Mouse (Mus musculus): ENCODE data around the gene Tph1. TPM values are rescaled to one million over a fixed set of nuclear protein-coding genes. Genes with fewer than 3 reads are reported as not detected.

The Tph1 gene
- total and polyA plus RNA-seq, 2 experiments from 2014 or later: 0.70 to 1.7 TPM

DNA sequence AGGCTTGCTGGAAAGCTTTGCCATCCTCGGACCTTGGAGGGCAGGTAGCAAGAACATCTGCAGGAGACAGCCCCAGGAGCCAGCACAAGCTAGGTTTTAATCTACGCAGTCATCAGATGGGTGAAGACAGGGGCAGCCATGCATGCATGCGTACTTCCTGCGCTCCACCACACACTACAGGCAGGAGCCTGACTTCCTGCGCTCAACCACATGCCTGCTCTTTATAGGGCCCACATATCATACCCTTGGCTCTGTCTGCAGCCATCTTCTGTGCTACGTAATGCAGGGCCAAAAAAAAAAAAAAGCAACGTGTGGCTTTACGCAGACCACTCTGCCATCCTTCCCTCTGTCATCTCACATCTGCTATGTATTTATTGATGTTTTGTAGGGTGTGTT is 65.3 kb downstream of the Tph1 start:
- H3K27me3 ChIP-seq (ENCODE audit: control insufficient read depth, insufficient read depth, low read length): no peaks in the 10 kb centered on the region
- WGBS: 63% methylated on average over 8 of the region's 8 CpGs
- H3K27ac ChIP-seq (ENCODE audit: low read depth): no peak overlapping the region
- H3K4me1 ChIP-seq (ENCODE audit: control insufficient read depth, insufficient read depth): 0 out of 2 replicates have a peak, but pooled peaks cover 6% of the 10 kb centered on the region
- H3K36me3 ChIP-seq (replicated peaks; ENCODE audit: control insufficient read depth, insufficient read depth, low read length): no peaks in the 10 kb centered on the region
- H3K9me3 ChIP-seq (replicated peaks; ENCODE audit: control insufficient read depth, low read length): no peaks in the 10 kb centered on the region
- H3K4me2 ChIP-seq (ENCODE audit: low read depth, low read length): no peak overlapping the region
- no peak overlapping the region for H3K9ac ChIP-seq (replicated peaks; ENCODE audit: low read depth, low read length)
- DNase-seq (ENCODE audit: low spot score) (no peak), ATAC-seq (ENCODE audit: insufficient read depth, low read depth) (no peak)
- TF ChIP-seq CTCF (IDR thresholded peaks at IDR 0.05; ENCODE audit: low read depth) (no peak), EP300 (IDR thresholded peaks at IDR 0.05; ENCODE audit: low read depth) (no peak)
- no peak overlapping the region for H3K4me3 ChIP-seq (ENCODE audit: low read depth, low read length)

DNA sequence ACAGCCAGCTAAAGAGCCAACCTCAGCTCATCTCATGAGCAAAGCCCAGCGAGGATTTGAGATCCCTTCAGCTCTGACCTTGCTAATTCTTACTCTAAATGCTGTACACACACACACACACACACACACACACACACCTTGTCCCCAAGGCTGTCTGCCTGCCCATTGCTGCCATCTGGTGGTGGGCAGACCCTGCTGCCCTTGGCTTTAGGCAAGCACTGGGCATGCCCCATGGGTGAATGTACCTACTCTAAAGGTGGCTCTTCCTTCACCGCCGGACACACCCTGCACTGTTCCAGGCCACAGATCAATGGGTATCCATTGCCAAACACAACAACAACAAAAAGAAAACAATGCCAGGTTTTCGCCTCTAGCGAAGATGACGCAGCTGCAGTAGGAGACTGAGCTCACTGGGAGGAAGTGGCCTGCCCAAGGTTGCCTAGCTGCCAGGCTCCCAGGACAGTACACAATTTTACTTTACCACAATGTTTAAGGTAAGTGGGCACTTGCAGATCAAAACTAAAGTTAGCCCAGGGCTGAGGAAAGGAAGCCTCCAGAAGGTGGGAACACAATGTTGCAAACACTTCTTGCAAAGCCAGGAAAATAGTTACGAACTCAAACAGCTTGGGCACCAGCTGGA is 65.8 kb downstream of the Tph1 start:
- ATAC-seq (ENCODE audit: insufficient read depth, low read depth) (peak; percentile 46), DNase-seq (ENCODE audit: low spot score) (peak; percentile 46)
- no peaks in the 10 kb centered on the region for H3K36me3 ChIP-seq (replicated peaks; ENCODE audit: control insufficient read depth, insufficient read depth, low read length)
- H3K27me3 ChIP-seq (ENCODE audit: control insufficient read depth, insufficient read depth, low read length): no peaks in the 10 kb centered on the region
- H3K27ac ChIP-seq (ENCODE audit: low read depth): no peak overlapping the region
- TF ChIP-seq EP300 (IDR thresholded peaks at IDR 0.05; ENCODE audit: low read depth) (no peak), CTCF (IDR thresholded peaks at IDR 0.05; ENCODE audit: low read depth) (peak; percentile 97)
- no peak overlapping the region for H3K4me2 ChIP-seq (ENCODE audit: low read depth, low read length)
- H3K4me1 ChIP-seq (ENCODE audit: control insufficient read depth, insufficient read depth): peaks cover 6% of the 10 kb centered on the region; the same call in 1 of the 2 replicates
- WGBS: 80% methylated on average over 7 of the region's 7 CpGs
- H3K9me3 ChIP-seq (replicated peaks; ENCODE audit: control insufficient read depth, low read length): no peaks in the 10 kb centered on the region
- no peak overlapping the region for H3K4me3 ChIP-seq (ENCODE audit: low read depth, low read length)
- H3K9ac ChIP-seq (replicated peaks; ENCODE audit: low read depth, low read length): no peak overlapping the region

DNA sequence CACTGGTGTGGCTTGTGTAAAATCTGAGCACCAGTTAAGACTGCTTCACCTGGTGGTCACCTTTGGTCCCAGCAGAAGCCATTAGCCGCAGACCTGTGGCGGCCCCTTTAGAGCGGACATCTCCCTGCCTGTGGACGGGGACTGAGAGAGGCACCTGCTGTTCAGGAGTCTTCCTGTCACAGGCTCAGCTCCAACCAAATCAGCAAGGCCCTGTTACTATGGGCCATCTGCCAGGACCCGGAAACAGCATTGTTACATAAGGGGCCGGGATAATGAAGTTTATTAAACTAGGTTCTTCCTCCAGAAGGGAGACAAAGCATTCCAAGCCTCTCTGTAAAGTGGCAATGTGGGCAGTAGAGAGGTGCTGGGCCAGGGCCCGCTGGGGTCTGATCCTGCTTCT is 69.3 kb downstream of the Tph1 start:
- peaks cover 6% of the 10 kb centered on the region; the same call in 1 of the 2 replicates for H3K4me1 ChIP-seq (ENCODE audit: control insufficient read depth, insufficient read depth)
- no peak overlapping the region for H3K4me2 ChIP-seq (ENCODE audit: low read depth, low read length)
- no peak for ATAC-seq (ENCODE audit: insufficient read depth, low read depth)
- no peaks in the 10 kb centered on the region for H3K9me3 ChIP-seq (replicated peaks; ENCODE audit: control insufficient read depth, low read length)
- H3K4me3 ChIP-seq (ENCODE audit: low read depth, low read length): no peak overlapping the region
- no peak overlapping the region for H3K27ac ChIP-seq (ENCODE audit: low read depth)
- DNase-seq (ENCODE audit: low spot score): no peak
- no peaks in the 10 kb centered on the region for H3K27me3 ChIP-seq (ENCODE audit: control insufficient read depth, insufficient read depth, low read length)
- H3K9ac ChIP-seq (replicated peaks; ENCODE audit: low read depth, low read length): no peak overlapping the region
- H3K36me3 ChIP-seq (replicated peaks; ENCODE audit: control insufficient read depth, insufficient read depth, low read length): no peaks in the 10 kb centered on the region
- 75% methylated on average over 7 of the region's 7 CpGs for WGBS
- TF ChIP-seq EP300 (IDR thresholded peaks at IDR 0.05; ENCODE audit: low read depth): no peak
- TF ChIP-seq CTCF (IDR thresholded peaks at IDR 0.05; ENCODE audit: low read depth): no peak

DNA sequence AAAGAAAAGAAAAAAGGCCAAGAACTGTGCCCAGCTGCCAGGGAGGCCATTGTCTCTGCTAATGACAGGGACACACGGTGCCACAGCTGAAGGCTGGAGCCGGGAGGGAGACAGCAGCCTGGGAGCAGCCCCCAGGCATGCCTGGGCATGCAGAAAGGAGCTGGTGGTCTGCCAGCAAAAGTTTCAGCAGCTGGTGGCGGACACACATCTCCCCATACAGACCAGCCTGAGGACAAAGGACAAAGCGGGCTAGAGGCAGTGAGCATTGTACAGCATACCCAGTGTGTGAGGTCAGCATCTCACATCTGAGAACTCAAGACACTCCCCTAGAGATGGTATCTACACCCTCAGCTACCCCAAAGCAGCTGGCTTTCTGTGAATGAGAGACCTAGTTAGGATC is 70.3 kb downstream of the Tph1 start:
- ATAC-seq (ENCODE audit: insufficient read depth, low read depth) (0 out of 2 replicates have a peak, but pooled peaks have one; percentile 25), DNase-seq (ENCODE audit: low spot score) (no peak)
- Histone ChIP-seq H3K36me3 (replicated peaks; ENCODE audit: control insufficient read depth, insufficient read depth, low read length) (no peaks in the 10 kb centered on the region), H3K9ac (replicated peaks; ENCODE audit: low read depth, low read length) (no peak overlapping the region), H3K4me1 (ENCODE audit: control insufficient read depth, insufficient read depth) (peaks cover 6% of the 10 kb centered on the region; the same call in 1 of the 2 replicates), H3K27me3 (ENCODE audit: control insufficient read depth, insufficient read depth, low read length) (no peaks in the 10 kb centered on the region), H3K9me3 (replicated peaks; ENCODE audit: control insufficient read depth, low read length) (no peaks in the 10 kb centered on the region), H3K4me2 (ENCODE audit: low read depth, low read length) (no peak overlapping the region), H3K4me3 (ENCODE audit: low read depth, low read length) (no peak overlapping the region), H3K27ac (ENCODE audit: low read depth) (no peak overlapping the region)
- TF ChIP-seq CTCF (IDR thresholded peaks at IDR 0.05; ENCODE audit: low read depth) (no peak), EP300 (IDR thresholded peaks at IDR 0.05; ENCODE audit: low read depth) (no peak)
- WGBS: 38% methylated on average over 4 of the region's 4 CpGs

DNA sequence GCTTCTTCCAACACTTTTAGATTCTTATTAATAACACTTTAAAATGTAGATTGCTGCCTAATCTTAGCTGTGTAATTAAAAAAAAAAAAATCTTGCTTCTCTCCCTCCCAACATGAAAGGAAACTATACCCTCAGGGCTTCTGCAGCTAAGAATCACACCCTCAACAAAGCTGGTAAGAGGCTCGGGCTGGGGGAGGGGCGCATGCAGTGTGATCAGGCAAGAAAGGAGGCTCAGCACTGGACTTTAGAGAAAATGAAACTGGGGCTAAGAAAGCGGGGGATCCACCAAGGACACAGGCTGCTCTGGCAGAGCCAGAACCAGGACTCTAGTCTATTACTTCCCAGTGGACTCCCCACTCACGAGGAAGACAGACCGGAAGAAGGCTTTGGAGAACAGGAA is 71.2 kb downstream of the Tph1 start:
- TF ChIP-seq CTCF (IDR thresholded peaks at IDR 0.05; ENCODE audit: low read depth) (no peak), EP300 (IDR thresholded peaks at IDR 0.05; ENCODE audit: low read depth) (no peak)
- Histone ChIP-seq H3K27me3 (ENCODE audit: control insufficient read depth, insufficient read depth, low read length) (no peaks in the 10 kb centered on the region), H3K27ac (ENCODE audit: low read depth) (no peak overlapping the region), H3K4me2 (ENCODE audit: low read depth, low read length) (no peak overlapping the region), H3K9ac (replicated peaks; ENCODE audit: low read depth, low read length) (no peak overlapping the region), H3K4me3 (ENCODE audit: low read depth, low read length) (no peak overlapping the region), H3K9me3 (replicated peaks; ENCODE audit: control insufficient read depth, low read length) (no peaks in the 10 kb centered on the region), H3K4me1 (ENCODE audit: control insufficient read depth, insufficient read depth) (peaks cover 6% of the 10 kb centered on the region; the same call in 1 of the 2 replicates), H3K36me3 (replicated peaks; ENCODE audit: control insufficient read depth, insufficient read depth, low read length) (no peaks in the 10 kb centered on the region)
- WGBS: 59% methylated on average over 5 of the region's 5 CpGs
- DNase-seq (ENCODE audit: low spot score): no peak
- no peak for ATAC-seq (ENCODE audit: insufficient read depth, low read depth)

DNA sequence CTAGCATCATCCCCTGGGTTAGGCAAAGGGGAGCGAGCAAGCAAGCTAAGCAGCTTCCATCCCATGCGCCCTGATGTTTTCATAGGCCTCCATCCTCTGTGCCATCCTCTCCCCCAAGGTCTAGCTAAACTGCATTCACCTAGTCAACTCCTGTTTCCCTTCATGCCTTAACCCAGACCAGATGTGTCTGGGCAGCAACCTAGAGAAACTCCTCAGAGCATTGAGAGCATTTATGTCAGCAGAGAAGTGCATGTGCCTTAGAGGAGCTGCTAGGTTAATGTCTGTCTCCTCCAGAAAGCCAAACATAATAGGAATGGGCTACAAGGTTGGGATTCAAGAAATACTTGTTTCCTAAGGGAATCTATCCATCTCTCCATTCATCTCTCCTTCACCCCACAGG is 75.3 kb downstream of the Tph1 start:
- ATAC-seq (ENCODE audit: insufficient read depth, low read depth) (no peak), DNase-seq (ENCODE audit: low spot score) (no peak)
- H3K36me3 ChIP-seq (replicated peaks; ENCODE audit: control insufficient read depth, insufficient read depth, low read length): no peaks in the 10 kb centered on the region
- no peaks in the 10 kb centered on the region for H3K9me3 ChIP-seq (replicated peaks; ENCODE audit: control insufficient read depth, low read length)
- no peak overlapping the region for H3K9ac ChIP-seq (replicated peaks; ENCODE audit: low read depth, low read length)
- no peak overlapping the region for H3K4me3 ChIP-seq (ENCODE audit: low read depth, low read length)
- H3K27ac ChIP-seq (ENCODE audit: low read depth): no peak overlapping the region
- no peak overlapping the region for H3K4me2 ChIP-seq (ENCODE audit: low read depth, low read length)
- peaks cover 6% of the 10 kb centered on the region; the same call in 1 of the 2 replicates for H3K4me1 ChIP-seq (ENCODE audit: control insufficient read depth, insufficient read depth)
- no peaks in the 10 kb centered on the region for H3K27me3 ChIP-seq (ENCODE audit: control insufficient read depth, insufficient read depth, low read length)
- TF ChIP-seq EP300 (IDR thresholded peaks at IDR 0.05; ENCODE audit: low read depth) (no peak), CTCF (IDR thresholded peaks at IDR 0.05; ENCODE audit: low read depth) (no peak)
- whole genome bisulfite sequencing: 85% methylated on average over 2 of the region's 2 CpGs

Other genes starting within 250 kb of the Tph1 start
- 7.9 and 9.8 TPM in 2 replicates for gene Sergef, start 32.7 kb downstream of the Tph1 start, total RNA-seq (2014; rRNA removed; ENCODE audit: low replicate concordance)
- 7.5 and 7.7 TPM in 2 replicates for gene Sergef, start 32.7 kb downstream of the Tph1 start, polyA plus RNA-seq (2015; fragmentation: Nextera tagmentation; extraction: Ambion mirVana)
- gene Saal1, start 38.1 kb upstream of the Tph1 start, total RNA-seq (2014; rRNA removed; ENCODE audit: low replicate concordance): 4.2 and 7.5 TPM in 2 replicates
- 7.0 and 7.5 TPM in 2 replicates for gene Saal1, start 38.1 kb upstream of the Tph1 start, polyA plus RNA-seq (2015; fragmentation: Nextera tagmentation; extraction: Ambion mirVana)
- not detected in 2 replicates for gene Saa3, start 43.2 kb upstream of the Tph1 start, total RNA-seq (2014; rRNA removed; ENCODE audit: low replicate concordance)
- gene Saa3, start 43.2 kb upstream of the Tph1 start, polyA plus RNA-seq (2015; fragmentation: Nextera tagmentation; extraction: Ambion mirVana): 0.29 and 0.36 TPM in 2 replicates
- gene Saa4, start 60.1 kb upstream of the Tph1 start, total RNA-seq (2014; rRNA removed; ENCODE audit: low replicate concordance): not detected in 2 replicates
- gene Saa4, start 60.1 kb upstream of the Tph1 start, polyA plus RNA-seq (2015; fragmentation: Nextera tagmentation; extraction: Ambion mirVana): not detected in 2 replicates
- not detected in 2 replicates for gene Saa1, start 70.4 kb upstream of the Tph1 start, total RNA-seq (2014; rRNA removed; ENCODE audit: low replicate concordance)
- not detected in 2 replicates for gene Saa1, start 70.4 kb upstream of the Tph1 start, polyA plus RNA-seq (2015; fragmentation: Nextera tagmentation; extraction: Ambion mirVana)
- gene Saa2, start 79.3 kb upstream of the Tph1 start, total RNA-seq (2014; rRNA removed; ENCODE audit: low replicate concordance): not detected in 2 replicates
- gene Saa2, start 79.3 kb upstream of the Tph1 start, polyA plus RNA-seq (2015; fragmentation: Nextera tagmentation; extraction: Ambion mirVana): not detected in 2 replicates
- gene Hps5, start 123.5 kb upstream of the Tph1 start, total RNA-seq (2014; rRNA removed; ENCODE audit: low replicate concordance): 7.9 and 23.9 TPM in 2 replicates
- 5.6 and 6.3 TPM in 2 replicates for gene Hps5, start 123.5 kb upstream of the Tph1 start, polyA plus RNA-seq (2015; fragmentation: Nextera tagmentation; extraction: Ambion mirVana)
- 29.0 and 40.4 TPM in 2 replicates for gene Gtf2h1, start 123.6 kb upstream of the Tph1 start, total RNA-seq (2014; rRNA removed; ENCODE audit: low replicate concordance)
- gene Gtf2h1, start 123.6 kb upstream of the Tph1 start, polyA plus RNA-seq (2015; fragmentation: Nextera tagmentation; extraction: Ambion mirVana): 22.8 and 24.0 TPM in 2 replicates
- 1,604 and 1,792 TPM in 2 replicates for gene Ldha, start 168.9 kb upstream of the Tph1 start, total RNA-seq (2014; rRNA removed; ENCODE audit: low replicate concordance)
- gene Ldha, start 168.9 kb upstream of the Tph1 start, polyA plus RNA-seq (2015; fragmentation: Nextera tagmentation; extraction: Ambion mirVana): 1,609 and 1,727 TPM in 2 replicates
- gene Ldhc, start 188.7 kb upstream of the Tph1 start, total RNA-seq (2014; rRNA removed; ENCODE audit: low replicate concordance): not detected in 2 replicates
- not detected in 2 replicates for gene Ldhc, start 188.7 kb upstream of the Tph1 start, polyA plus RNA-seq (2015; fragmentation: Nextera tagmentation; extraction: Ambion mirVana)
- 107 and 116 TPM in 2 replicates for gene Tsg101, start 247.4 kb upstream of the Tph1 start, total RNA-seq (2014; rRNA removed; ENCODE audit: low replicate concordance)
- 160 and 164 TPM in 2 replicates for gene Tsg101, start 247.4 kb upstream of the Tph1 start, polyA plus RNA-seq (2015; fragmentation: Nextera tagmentation; extraction: Ambion mirVana)